Mouse (Mus musculus) hindbrain, embryonic 11.5 days (tissue): ENCODE measurements around the gene Syn2. TPM values are rescaled to one million over a fixed set of nuclear protein-coding genes. Genes with fewer than 3 reads are reported as not detected.

Experiments
- ATAC-seq: fragments of 200-750 bp; cut with Nextera tagmentation; 2 replicates; pipeline ENCODE4 v1.8.0; 2017; ENCODE audit warnings: mild to moderate bottlenecking, moderate TSS enrichment, moderate library complexity; ENCODE audit not compliant: low FRiP score
- DNase-seq: peaks from one replicate; pipeline ENCODE4 v3.0.0-alpha.2; 2015; ENCODE audit warnings: low spot score
- H3K27ac ChIP-seq: fragments of 300-500 bp; sonication (generic); 2 replicates; pipeline ENCODE4 v1.5.1; 2014; ENCODE audit warnings: mild to moderate bottlenecking, low read depth, low read length
- H3K27me3 ChIP-seq: fragments of 300-500 bp; sonication (generic); 2 replicates; pipeline ENCODE4 v1.6.1; 2014; ENCODE audit warnings: mild to moderate bottlenecking, low read length, moderate library complexity, mixed read lengths; ENCODE audit not compliant: control insufficient read depth, insufficient read depth
- H3K36me3 ChIP-seq: fragments of 300-500 bp; sonication (generic); 2 replicates; pipeline ENCODE4 v1.6.1; 2014; ENCODE audit warnings: mild to moderate bottlenecking, low read length, moderate library complexity, mixed read lengths; ENCODE audit not compliant: control insufficient read depth, insufficient read depth
- H3K4me1 ChIP-seq: fragments of 300-500 bp; sonication (generic); replicated peaks from 2 replicates; pipeline ENCODE4 v1.6.1; 2014; ENCODE audit warnings: low read length, mixed read lengths; ENCODE audit not compliant: control insufficient read depth, insufficient read depth
- H3K4me2 ChIP-seq: fragments of 300-500 bp; sonication (generic); replicated peaks from 2 replicates; pipeline ENCODE4 v1.6.1; 2014; ENCODE audit warnings: mild to moderate bottlenecking, low read depth, low read length
- H3K4me3 ChIP-seq: fragments of 300-500 bp; sonication (generic); 2 replicates; pipeline ENCODE4 v1.5.1; 2014; ENCODE audit warnings: low read depth, low read length
- H3K9ac ChIP-seq: fragments of 300-500 bp; sonication (generic); 2 replicates; pipeline ENCODE4 v1.6.1; 2014; ENCODE audit warnings: low read depth, low read length
- H3K9me3 ChIP-seq: fragments of 300-500 bp; sonication (generic); 2 replicates; pipeline ENCODE4 v1.6.1; 2016; ENCODE audit warnings: low read length; ENCODE audit not compliant: control insufficient read depth
- WGBS: fragments of 180-500 bp; shearing (Covaris S2); extraction: QIAGEN DNeasy Blood & Tissue Kit; methylation state at CpG from one replicate; pipeline ENCODE4 v1.1.7; 2014; 5-methylcytosine and 5-hydroxymethylcytosine counted together
- polyA plus RNA-seq: library from polyadenylated mRNA; unstranded; fragments of >200 nt; fragmentation: Nextera tagmentation; extraction: Ambion mirVana; gene quantifications from 2 replicates; pipeline ENCODE4 v1.2.1, GENCODE M21; 2014

Gene Syn2
- 6.0 and 6.2 TPM in 2 replicates for polyA plus RNA-seq

GRCm38 (mm10) chr6:115134501-115135331, at the start of gene Syn2:
TSS of gene Syn2 (plus strand) at chr6:115134902.
- Histone ChIP-seq H3K9ac (peak within 1 kb of the TSS; percentile 65), H3K4me1 (no peaks in the 10 kb centered on the region), H3K9me3 (no peaks in the 10 kb centered on the region), H3K27me3 (peaks cover 6% of the 10 kb centered on the region), H3K36me3 (no peaks in the 10 kb centered on the region), H3K27ac (0 out of 2 replicates have a peak within 1 kb of the TSS, but pooled peaks have one; percentile 17), H3K4me2 (peak within 1 kb of the TSS; percentile 91), H3K4me3 (peak within 1 kb of the TSS; percentile 66)
- DNase-seq (peak; percentile 94), ATAC-seq (peak; percentile 96)
- under 1% methylated on average over 74 of the region's 75 CpGs for WGBS

DNA sequence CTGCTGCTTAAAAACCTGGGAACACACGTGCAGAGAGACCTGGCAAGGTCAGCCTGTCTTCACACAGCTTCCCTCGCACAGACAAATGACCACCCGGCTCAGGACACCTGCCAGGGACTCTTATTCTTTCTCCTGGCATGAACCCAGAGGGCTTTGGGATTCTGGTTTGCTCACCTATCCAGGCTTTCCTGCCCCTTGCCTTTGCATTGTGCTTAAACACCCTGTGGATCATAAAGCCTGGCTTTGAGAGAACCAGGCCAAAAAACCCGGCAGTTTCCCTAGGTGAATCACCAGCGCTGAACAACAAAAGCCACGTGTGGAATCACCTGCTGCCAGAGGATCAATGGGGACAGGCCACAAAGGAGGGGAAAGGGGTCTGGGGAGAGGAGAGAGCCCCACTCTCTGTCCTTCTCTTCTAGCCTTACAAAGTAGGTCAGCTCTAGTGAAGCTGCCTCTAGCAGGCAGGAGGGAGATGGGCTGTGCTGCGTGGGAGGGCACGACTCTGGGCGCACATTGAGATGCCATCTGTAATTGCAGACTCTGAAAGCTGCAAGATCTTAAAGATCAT, 49.3 kb upstream of the Syn2 start:
- 52% methylated on average over 9 of the region's 9 CpGs for WGBS
- Histone ChIP-seq H3K27ac (no peak overlapping the region), H3K4me1 (no peaks in the 10 kb centered on the region), H3K4me3 (no peak overlapping the region), H3K9ac (no peak overlapping the region), H3K9me3 (no peaks in the 10 kb centered on the region), H3K4me2 (no peak overlapping the region), H3K27me3 (no peaks in the 10 kb centered on the region), H3K36me3 (no peaks in the 10 kb centered on the region)
- ATAC-seq (no peak), DNase-seq (no peak)

DNA sequence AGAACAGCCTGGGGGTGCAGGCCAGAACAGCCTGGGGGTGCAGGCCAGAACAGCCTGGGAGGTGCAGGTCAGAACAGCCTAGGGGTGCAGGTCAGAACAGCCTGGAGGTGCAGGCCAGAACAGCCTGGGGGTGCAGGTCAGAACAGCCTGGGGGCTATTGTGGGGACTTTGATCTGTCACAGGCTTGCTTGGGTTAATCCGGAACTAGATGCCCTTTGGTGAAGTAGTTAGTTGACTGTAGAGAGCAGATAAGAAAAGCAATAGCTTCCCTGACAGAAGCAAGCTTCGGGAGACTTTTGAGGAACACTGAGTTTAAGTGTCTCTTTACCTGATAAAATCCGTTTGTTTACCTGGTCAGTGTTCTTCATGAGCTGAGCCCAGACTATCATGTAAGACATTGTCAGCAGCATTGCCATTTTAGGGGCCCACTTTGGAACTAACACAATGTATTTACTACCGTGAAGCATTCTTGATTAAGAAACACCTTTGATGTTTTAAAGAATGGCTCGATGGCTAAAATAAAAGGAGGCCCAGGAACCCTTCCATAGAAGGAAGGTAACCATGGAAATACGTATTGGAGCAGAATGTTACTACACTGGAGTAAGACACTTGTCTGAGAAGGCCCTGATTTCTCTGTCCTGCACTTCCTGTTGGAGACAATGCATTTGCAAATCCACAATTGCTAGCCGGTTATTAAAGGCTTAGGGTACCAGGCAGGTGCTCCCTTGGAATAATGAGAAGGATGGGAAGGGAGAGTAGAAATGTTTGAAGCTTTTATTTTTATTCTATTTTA, 46.2 kb upstream of the Syn2 start:
- no peaks in the 10 kb centered on the region for H3K4me1 ChIP-seq
- no peak overlapping the region for H3K9ac ChIP-seq
- no peak overlapping the region for H3K27ac ChIP-seq
- ATAC-seq (no peak), DNase-seq (no peak)
- no peak overlapping the region for H3K4me2 ChIP-seq
- H3K36me3 ChIP-seq: no peaks in the 10 kb centered on the region
- no peaks in the 10 kb centered on the region for H3K9me3 ChIP-seq
- no peak overlapping the region for H3K4me3 ChIP-seq
- WGBS: 67% methylated on average over 7 of the region's 7 CpGs
- H3K27me3 ChIP-seq: no peaks in the 10 kb centered on the region

- no peak overlapping the region for H3K4me3 ChIP-seq
- no peaks in the 10 kb centered on the region for H3K27me3 ChIP-seq
- no peak overlapping the region for H3K9ac ChIP-seq
- H3K4me1 ChIP-seq: no peaks in the 10 kb centered on the region
- H3K36me3 ChIP-seq: no peaks in the 10 kb centered on the region
- H3K9me3 ChIP-seq: no peaks in the 10 kb centered on the region
- H3K27ac ChIP-seq: no peak overlapping the region
- no peak overlapping the region for H3K4me2 ChIP-seq
- 75% methylated on average over 1 of the region's 1 CpGs for WGBS
- DNase-seq: no peak
- no peak for ATAC-seq
These were observed 43.0 kb upstream of the Syn2 start for GRCm38 (mm10) chr6:115091737-115092136.

- DNase-seq: no peak
- H3K4me2 ChIP-seq: no peak overlapping the region
- H3K9me3 ChIP-seq: no peaks in the 10 kb centered on the region
- no peaks in the 10 kb centered on the region for H3K27me3 ChIP-seq
- no peak overlapping the region for H3K9ac ChIP-seq
- no peaks in the 10 kb centered on the region for H3K4me1 ChIP-seq
- H3K4me3 ChIP-seq: no peak overlapping the region
- no peak overlapping the region for H3K27ac ChIP-seq
- ATAC-seq: no peak
- no peaks in the 10 kb centered on the region for H3K36me3 ChIP-seq
- 86% methylated on average over 4 of the region's 4 CpGs for WGBS
These were observed 32.2 kb upstream of the Syn2 start for GRCm38 (mm10) chr6:115102542-115102941.

DNA sequence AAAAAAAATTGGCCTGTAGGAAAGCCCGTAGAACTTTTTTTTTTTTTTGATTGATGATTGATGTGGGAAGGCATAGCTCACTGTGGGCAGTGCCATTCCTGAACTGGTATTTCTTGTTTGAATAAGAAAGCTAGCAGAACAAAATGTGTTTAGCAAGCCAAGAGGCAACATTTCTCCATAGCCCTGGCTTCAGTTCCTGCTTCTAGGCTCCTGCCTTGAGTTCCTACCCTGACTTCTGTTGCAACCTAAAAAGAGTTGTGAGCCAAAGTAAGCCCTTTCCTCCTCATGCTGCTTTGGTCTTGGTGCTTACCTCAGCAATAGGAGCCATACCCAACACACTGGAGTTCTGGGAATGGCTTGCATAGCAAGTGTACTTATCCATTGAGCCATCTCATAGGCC, 23.3 kb upstream of the Syn2 start:
- 80% methylated on average over 1 of the region's 1 CpGs for WGBS
- Histone ChIP-seq H3K4me3 (no peak overlapping the region), H3K27me3 (no peaks in the 10 kb centered on the region), H3K9ac (no peak overlapping the region), H3K4me2 (no peak overlapping the region), H3K4me1 (no peaks in the 10 kb centered on the region), H3K9me3 (no peaks in the 10 kb centered on the region), H3K36me3 (no peaks in the 10 kb centered on the region), H3K27ac (no peak overlapping the region)
- DNase-seq: no peak
- no peak for ATAC-seq

DNA sequence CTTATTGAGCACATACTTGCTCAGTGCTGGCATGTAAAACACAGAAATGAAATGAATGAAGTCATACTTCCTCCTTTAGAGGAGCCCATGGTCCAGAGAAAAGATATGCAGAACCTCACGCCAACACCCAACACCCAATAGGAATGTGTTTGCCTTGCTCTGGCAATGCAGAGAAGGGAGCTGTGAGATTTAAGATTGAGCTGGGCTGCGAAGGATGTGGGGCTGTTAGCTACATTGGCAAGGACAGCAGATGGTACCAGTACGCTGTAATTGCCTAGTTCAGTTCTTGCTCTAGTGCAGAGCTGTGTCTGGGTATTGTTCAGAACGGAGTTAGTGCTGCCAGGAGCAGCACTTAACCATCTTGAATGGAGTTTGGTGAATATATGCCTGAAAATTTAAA, 12.5 kb upstream of the Syn2 start:
- 90% methylated on average over 4 of the region's 4 CpGs for WGBS
- H3K27ac ChIP-seq: 0 out of 2 replicates have a peak overlapping the region, but pooled peaks have one; percentile 83

GRCm38 (mm10) chr6:115123262-115124201, 11.2 kb upstream of the Syn2 start:
- 18% methylated on average over 10 of the region's 10 CpGs for WGBS

More for the DNA sequence above, 12.5 kb upstream of the Syn2 start:
- H3K4me2 ChIP-seq: no peak overlapping the region
- ATAC-seq (no peak), DNase-seq (no peak)
- no peak overlapping the region for H3K4me3 ChIP-seq
- no peaks in the 10 kb centered on the region for H3K36me3 ChIP-seq
- peaks cover 11% of the 10 kb centered on the region for H3K4me1 ChIP-seq
- H3K9ac ChIP-seq: no peak overlapping the region
- no peaks in the 10 kb centered on the region for H3K27me3 ChIP-seq
- no peaks in the 10 kb centered on the region for H3K9me3 ChIP-seq

More at GRCm38 (mm10) chr6:115123262-115124201, 11.2 kb upstream of the Syn2 start:
- no peak overlapping the region for H3K4me2 ChIP-seq
- peak; percentile 96 for ATAC-seq
- no peak overlapping the region for H3K4me3 ChIP-seq
- H3K4me1 ChIP-seq: peaks cover 11% of the 10 kb centered on the region
- no peaks in the 10 kb centered on the region for H3K36me3 ChIP-seq
- H3K9ac ChIP-seq: no peak overlapping the region
- H3K9me3 ChIP-seq: no peaks in the 10 kb centered on the region
- peak; percentile 79 for DNase-seq
- H3K27ac ChIP-seq: peak overlapping the region; percentile 85
- H3K27me3 ChIP-seq: no peaks in the 10 kb centered on the region
